Mouse (Mus musculus) lung, adult 2 months (tissue): ENCODE data around the gene Pla2g4e.

Experiments
- CTCF ChIP-seq: fragments of 200-500 bp; IDR thresholded peaks from 2 replicates; pipeline ENCODE4 v1.5.1; 2011; ENCODE audit warnings: mild to moderate bottlenecking, low read length, control low read depth; ENCODE audit not compliant: insufficient read depth
- POLR2A ChIP-seq: fragments of 200-500 bp; IDR thresholded peaks from 2 replicates; pipeline ENCODE4 v1.6.1; 2011; ENCODE audit warnings: low read depth, mild to moderate bottlenecking, control low read depth, low read length, borderline replicate concordance; ENCODE audit errors: extremely low read depth

- TF ChIP-seq POLR2A (no peak), CTCF (no peak)
Observed at GRCm38 (mm10) chr2:120124946-120125345, 120.2 kb downstream of the Pla2g4e start.
